Mouse (Mus musculus) CD8-positive naive resting alpha-beta T cell, adult 57 days (primary cell): ENCODE measurements around the gene Tmem161a. TPM values are rescaled to one million over a fixed set of nuclear protein-coding genes. Genes with fewer than 3 reads are reported as not detected.

Experiments used
- total RNA-seq: library from RNA; stranded (reverse); gene quantifications from one replicate; pipeline ENCODE4 v1.2.4, GENCODE M21; 2023

Gene Tmem161a
- 41.8 TPM for total RNA-seq

GRCm38 (mm10) chr8:70172043-70172681, at the start of gene Tmem161a:
Gene Tmem161a (plus strand): TSS chr8:70172356.

GRCm38 (mm10) chr8:70131166-70131883, 40.8 kb upstream of the Tmem161a start, which contains the start of gene Nr2c2ap:
Gene Nr2c2ap (plus strand): TSS chr8:70131333.

GRCm38 (mm10) chr8:70139026-70139857, 32.9 kb upstream of the Tmem161a start, which contains the start of the genes Rfxank, Borcs8 and Mef2b:
Gene Rfxank (minus strand): TSS chr8:70139154.
Gene Borcs8 (plus strand): TSS chr8:70139499.
Gene Mef2b (plus strand): TSS chr8:70139711.

GRCm38 (mm10) chr8:70212112-70213055, 40.2 kb downstream of the Tmem161a start, which contains the start of gene Slc25a42:
Gene Slc25a42 (minus strand): TSS chr8:70212305.

Other genes starting within 250 kb of the Tmem161a start
- gene Gatad2a, start 176.0 kb upstream of the Tmem161a start, total RNA-seq = 132 TPM
- gene Mau2, start 129.6 kb upstream of the Tmem161a start, total RNA-seq = 121 TPM
- 50.4 TPM for gene Sugp1, start 129.5 kb upstream of the Tmem161a start, total RNA-seq
- gene Tm6sf2, start 99.4 kb upstream of the Tmem161a start, total RNA-seq = not detected
- not detected for gene Hapln4, start 88.9 kb upstream of the Tmem161a start, total RNA-seq
- gene Ncan, start 51.5 kb upstream of the Tmem161a start, total RNA-seq = not detected
- 32.8 TPM for gene Nr2c2ap, start 41.0 kb upstream of the Tmem161a start, total RNA-seq
- 24.6 TPM for gene Rfxank, start 33.2 kb upstream of the Tmem161a start, total RNA-seq
- gene Borcs8, start 32.9 kb upstream of the Tmem161a start, total RNA-seq = 55.0 TPM
- 3.0 TPM for gene Mef2b, start 32.6 kb upstream of the Tmem161a start, total RNA-seq
- 11.4 TPM for gene Slc25a42, start 39.9 kb downstream of the Tmem161a start, total RNA-seq
- gene Sugp2, start 61.9 kb downstream of the Tmem161a start, total RNA-seq = 58.6 TPM
- gene Armc6, start 62.1 kb downstream of the Tmem161a start, total RNA-seq = 11.6 TPM
- gene Homer3, start 110.5 kb downstream of the Tmem161a start, total RNA-seq = 6.5 TPM
- gene Ddx49, start 130.1 kb downstream of the Tmem161a start, total RNA-seq = 90.0 TPM
- 103 TPM for gene Cope, start 130.2 kb downstream of the Tmem161a start, total RNA-seq
- gene Cers1, start 143.4 kb downstream of the Tmem161a start, total RNA-seq = not detected
- gene Gdf1, start 157.5 kb downstream of the Tmem161a start, total RNA-seq = not detected
- 79.1 TPM for gene Upf1, start 180.9 kb downstream of the Tmem161a start, total RNA-seq
- 1.2 TPM for gene Comp, start 201.2 kb downstream of the Tmem161a start, total RNA-seq